Mouse (Mus musculus) adrenal gland, adult 18-20 months (tissue): ENCODE measurements around the gene Eipr1. TPM values are rescaled to one million over a fixed set of nuclear protein-coding genes. Genes with fewer than 3 reads are reported as not detected.

Experiments used
- DNase-seq, 2 experiments: peaks; one replicate each; pipeline ENCODE4 v3.0.0; 2021 to 2022; ENCODE audit warnings: low spot score in 2 of 2
- total RNA-seq, 2 experiments: library from RNA; stranded (reverse); gene quantifications; 1 replicate in 1 of 2; 2 replicates in 1 of 2; pipeline ENCODE4 v1.2.3; 2021

Gene Eipr1
- total RNA-seq, 2 experiments from 2014 or later = 18.1 to 22.0 TPM

- no peak for DNase-seq
Measured at GRCm38 (mm10) chr12:28773815-28774214, 22.2 kb downstream of the Eipr1 start.

GRCm38 (mm10) chr12:28775120-28775519 lies 23.5 kb downstream of the Eipr1 start:
- no peak for DNase-seq

GRCm38 (mm10) chr12:28775627-28776026 lies 24.0 kb downstream of the Eipr1 start:
- no peak for DNase-seq

- DNase-seq = no peak
Measured at GRCm38 (mm10) chr12:28780180-28780579, 28.6 kb downstream of the Eipr1 start.

GRCm38 (mm10) chr12:28782637-28783036 lies 31.0 kb downstream of the Eipr1 start:
- no peak for DNase-seq

GRCm38 (mm10) chr12:28784355-28784754 lies 32.8 kb downstream of the Eipr1 start:
- peak in 1 of 2 experiments; percentile 14 for DNase-seq

GRCm38 (mm10) chr12:28784864-28785263 lies 33.3 kb downstream of the Eipr1 start:
- DNase-seq = no peak

GRCm38 (mm10) chr12:28785299-28785698 lies 33.7 kb downstream of the Eipr1 start:
- DNase-seq = no peak

- DNase-seq = no peak
Measured at GRCm38 (mm10) chr12:28786310-28786709, 34.7 kb downstream of the Eipr1 start.

- no peak for DNase-seq
Measured at GRCm38 (mm10) chr12:28792613-28793012, 41.0 kb downstream of the Eipr1 start.

- no peak for DNase-seq
Measured at GRCm38 (mm10) chr12:28793715-28794114, 42.1 kb downstream of the Eipr1 start.

GRCm38 (mm10) chr12:28795041-28795440 lies 43.4 kb downstream of the Eipr1 start:
- no peak for DNase-seq

- DNase-seq = no peak
Measured at GRCm38 (mm10) chr12:28796881-28797420, 45.3 kb downstream of the Eipr1 start.

GRCm38 (mm10) chr12:28799798-28800411 lies 48.3 kb downstream of the Eipr1 start:
- no peak for DNase-seq

GRCm38 (mm10) chr12:28800423-28800822 lies 48.8 kb downstream of the Eipr1 start:
- DNase-seq = no peak

GRCm38 (mm10) chr12:28800891-28801290 lies 49.3 kb downstream of the Eipr1 start:
- DNase-seq = no peak

GRCm38 (mm10) chr12:28801731-28802130 lies 50.1 kb downstream of the Eipr1 start:
- no peak for DNase-seq

- no peak for DNase-seq
Measured at GRCm38 (mm10) chr12:28803043-28803442, 51.4 kb downstream of the Eipr1 start.

- DNase-seq = peak in 1 of 2 experiments; percentile 13
Measured at GRCm38 (mm10) chr12:28804558-28805481, 53.2 kb downstream of the Eipr1 start.

- DNase-seq = no peak
Measured at GRCm38 (mm10) chr12:28808786-28809375, 57.3 kb downstream of the Eipr1 start.

- DNase-seq = no peak
Measured at GRCm38 (mm10) chr12:28809756-28810337, 58.2 kb downstream of the Eipr1 start.
